8 mouse cellular contexts compared by ENCODE assay signal in genomic region chr2:92529670-92530322, GRCm38 (mm10).
DNase-seq lines count a peak whose midpoint lies in the region; ATAC-seq lines count a peak whose summit lies in the region.

No protein-coding gene starts in this region.

- no peak for ATAC-seq in heart, embryonic 13.5 days (ENCODE audit: extremely low read depth, insufficient number of reproducible peaks, low FRiP score, low TSS enrichment)
- 0 out of 2 replicates have a peak, but pooled peaks have one; percentile 41 for ATAC-seq in hindbrain, embryonic 11.5 days (ENCODE audit: low FRiP score)
- peak; percentile 53; the same call in 1 of the 2 replicates for ATAC-seq in midbrain, embryonic 12.5 days (ENCODE audit: low FRiP score, low read depth)

- no peak for DNase-seq in heart, postnatal 4 days
- no peak for DNase-seq in hindbrain, embryonic 11.5 days (ENCODE audit: low spot score)
- no peak for DNase-seq in ovary, postnatal 36 days (ENCODE audit: low spot score)
- no peak for DNase-seq in kidney, postnatal 10 days
- no peak for DNase-seq in thymus, postnatal 25 days

- H3K27me3 ChIP-seq in heart, embryonic 13.5 days (replicated peaks): peaks cover 9% of the 10 kb centered on the region
- no peaks in the 10 kb centered on the region for H3K27me3 ChIP-seq in hindbrain, embryonic 11.5 days (ENCODE audit: control insufficient read depth, insufficient read depth, low read length)
- no peaks in the 10 kb centered on the region for H3K27me3 ChIP-seq in midbrain, embryonic 12.5 days

- H3K36me3 ChIP-seq in heart, embryonic 13.5 days: no peaks in the 10 kb centered on the region
- no peaks in the 10 kb centered on the region for H3K36me3 ChIP-seq in hindbrain, embryonic 11.5 days (ENCODE audit: control insufficient read depth, insufficient read depth, low read length)
- H3K36me3 ChIP-seq in midbrain, embryonic 12.5 days: no peaks in the 10 kb centered on the region

- peak overlapping the region; percentile 79 for H3K4me2 ChIP-seq in heart, embryonic 13.5 days
- peak overlapping the region; percentile 72 for H3K4me2 ChIP-seq in hindbrain, embryonic 11.5 days (replicated peaks; ENCODE audit: low read depth, low read length)
- H3K4me2 ChIP-seq in midbrain, embryonic 12.5 days (replicated peaks): peak overlapping the region; percentile 80

- peak overlapping the region; percentile 59 for H3K4me3 ChIP-seq in heart, embryonic 13.5 days
- peak overlapping the region; percentile 60 for H3K4me3 ChIP-seq in brown adipose tissue, adult 24 weeks (ENCODE audit: insufficient read depth, low read depth, low read length)
- H3K4me3 ChIP-seq in hindbrain, embryonic 11.5 days (ENCODE audit: low read depth, low read length): peak overlapping the region; percentile 38
- peak overlapping the region; percentile 48 for H3K4me3 ChIP-seq in midbrain, embryonic 12.5 days

- WGBS in heart, embryonic 13.5 days: 42% methylated on average over 14 of the region's 14 CpGs
- 54% methylated on average over 14 of the region's 14 CpGs for WGBS in hindbrain, embryonic 11.5 days
- 50% methylated on average over 14 of the region's 14 CpGs for WGBS in midbrain, embryonic 12.5 days

- no peaks in the 10 kb centered on the region for H3K9me3 ChIP-seq in heart, embryonic 13.5 days
- no peaks in the 10 kb centered on the region for H3K9me3 ChIP-seq in hindbrain, embryonic 11.5 days (ENCODE audit: control insufficient read depth, low read length)
- H3K9me3 ChIP-seq in midbrain, embryonic 12.5 days: no peaks in the 10 kb centered on the region

- no peak overlapping the region for H3K27ac ChIP-seq in heart, embryonic 13.5 days (replicated peaks)
- H3K27ac ChIP-seq in brown adipose tissue, adult 24 weeks (replicated peaks; ENCODE audit: low read depth, low read length): 0 out of 2 replicates have a peak overlapping the region, but pooled peaks have one; percentile 9
- no peak overlapping the region for H3K27ac ChIP-seq in hindbrain, embryonic 11.5 days (ENCODE audit: low read depth, low read length)
- H3K27ac ChIP-seq in midbrain, embryonic 12.5 days (replicated peaks): peak overlapping the region; percentile 76

- H3K9ac ChIP-seq in heart, embryonic 13.5 days: peak overlapping the region; percentile 83
- peak overlapping the region; percentile 75 for H3K9ac ChIP-seq in hindbrain, embryonic 11.5 days (ENCODE audit: low read depth, low read length)
- peak overlapping the region; percentile 70 for H3K9ac ChIP-seq in midbrain, embryonic 12.5 days (replicated peaks)

- peaks cover 9% of the 10 kb centered on the region for H3K4me1 ChIP-seq in heart, embryonic 13.5 days
- no peaks in the 10 kb centered on the region for H3K4me1 ChIP-seq in brown adipose tissue, adult 24 weeks (ENCODE audit: control insufficient read depth, insufficient read depth, insufficient read length, low read length)
- H3K4me1 ChIP-seq in hindbrain, embryonic 11.5 days (replicated peaks; ENCODE audit: control insufficient read depth, insufficient read depth, low read length): no peaks in the 10 kb centered on the region; the same call in 1 of the 2 replicates
- peaks cover 26% of the 10 kb centered on the region for H3K4me1 ChIP-seq in midbrain, embryonic 12.5 days

Comparison
In these comparisons a context has a peak if more than half of its experiments do, and no peak if none do; other contexts are left out.
1. H3K27ac ChIP-seq: peak in brown adipose tissue, adult 24 weeks (single experiment) and midbrain, embryonic 12.5 days (single experiment); none in heart, embryonic 13.5 days (single experiment) and hindbrain, embryonic 11.5 days (single experiment).
2. Peak in every context shown above with its lines, with median percentiles within 50 percentile points of each other: H3K4me2 ChIP-seq, H3K4me3 ChIP-seq and H3K9ac ChIP-seq.